Mouse (Mus musculus) embryonic fibroblast, embryonic 13.5 days (primary cell): Measurements from ENCODE around the gene Sept12. TPM values are rescaled to one million over a fixed set of nuclear protein-coding genes. Genes with fewer than 3 reads are reported as not detected.

Source experiments
- H3K27ac ChIP-seq: 2 replicates; pipeline ENCODE4 v1.5.1; 2012; ENCODE audit warnings: low read length, control low read depth, inconsistent platforms; ENCODE audit not compliant: insufficient read depth
- H3K4me1 ChIP-seq: 2 replicates; pipeline ENCODE4 v1.6.1; 2011; ENCODE audit warnings: low read length; ENCODE audit not compliant: control insufficient read depth, insufficient read depth
- H3K4me3 ChIP-seq: 2 replicates; pipeline ENCODE4 v1.5.1; 2011; ENCODE audit warnings: mild to moderate bottlenecking, control low read depth, low read length; ENCODE audit not compliant: insufficient read depth
- CTCF ChIP-seq: IDR thresholded peaks from 2 replicates; pipeline ENCODE4 v1.5.1; 2011; ENCODE audit warnings: mild to moderate bottlenecking, control low read depth, low read length, moderate library complexity, borderline replicate concordance; ENCODE audit not compliant: insufficient read depth
- POLR2A ChIP-seq: IDR thresholded peaks from 2 replicates; pipeline ENCODE4 v1.6.1; 2011; ENCODE audit warnings: low read depth, mild to moderate bottlenecking, control low read depth, low read length, moderate library complexity
- polyA plus RNA-seq: library from polyadenylated mRNA; stranded (reverse); fragments of >200 nt; gene quantifications from 2 replicates; pipeline ENCODE4 v1.2.4, GENCODE M21; 2011; ENCODE audit warnings: low read depth; ENCODE audit not compliant: missing spikeins, insufficient read length

The Sept12 gene
- polyA plus RNA-seq, 1 experiment: not detected

DNA sequence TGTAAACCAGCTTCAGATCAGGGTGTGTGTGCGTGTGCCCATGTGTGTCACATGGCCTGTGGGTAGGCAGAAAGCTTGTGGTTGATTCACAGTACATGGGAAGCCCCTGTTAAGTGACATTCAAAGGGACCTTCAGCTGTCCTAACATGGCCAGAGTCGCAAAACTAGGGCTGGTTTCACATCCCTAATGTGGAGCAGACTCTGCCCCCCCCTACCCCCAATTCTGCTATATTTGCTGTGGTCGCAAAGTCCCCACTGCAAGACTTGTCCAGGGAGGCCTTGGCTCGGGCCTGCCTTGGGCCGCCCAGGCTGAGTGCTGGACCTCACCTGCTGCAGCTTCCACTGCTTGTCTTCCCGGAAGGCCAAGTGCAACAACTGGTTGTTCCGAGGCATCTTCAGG is 13.6 kb upstream of the Sept12 start:
- H3K4me1 ChIP-seq: no peaks in the 10 kb centered on the region
- no peak overlapping the region for H3K27ac ChIP-seq
- TF ChIP-seq POLR2A: no peak
- no peak for TF ChIP-seq CTCF
- H3K4me3 ChIP-seq: no peak overlapping the region

DNA sequence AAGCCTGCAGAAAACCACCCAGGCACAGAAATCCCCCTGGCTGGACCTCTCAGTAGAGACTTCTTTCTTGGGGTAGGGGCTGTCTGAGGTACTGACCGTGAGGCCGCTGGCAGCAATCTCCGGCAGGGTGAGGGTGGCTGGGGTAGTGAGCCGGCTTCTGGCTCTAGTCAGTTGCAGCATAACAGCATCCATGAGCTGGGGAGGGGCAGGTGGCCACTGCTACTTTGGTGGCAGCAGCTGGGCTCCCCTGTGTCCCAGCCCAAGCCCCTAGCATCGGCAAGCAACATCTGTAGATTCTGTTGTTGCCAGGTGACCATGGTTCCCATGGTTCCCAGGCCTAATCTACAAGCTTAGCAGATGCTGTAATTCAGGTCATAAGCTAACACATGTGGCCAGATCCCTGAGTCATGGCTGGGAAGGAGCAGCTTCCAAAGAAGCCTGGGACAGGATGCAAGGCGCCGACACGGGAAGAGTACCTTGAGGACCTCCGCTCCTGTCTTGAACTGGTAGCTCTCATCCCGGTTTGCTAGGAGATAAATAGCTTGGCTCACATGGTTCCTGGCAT is 12.8 kb upstream of the Sept12 start:
- no peak overlapping the region for H3K4me3 ChIP-seq
- H3K27ac ChIP-seq: no peak overlapping the region
- TF ChIP-seq CTCF: no peak
- H3K4me1 ChIP-seq: no peaks in the 10 kb centered on the region

- TF ChIP-seq CTCF (no peak), POLR2A (no peak)
- H3K27ac ChIP-seq: no peak overlapping the region
- no peak overlapping the region for H3K4me3 ChIP-seq
- no peaks in the 10 kb centered on the region for H3K4me1 ChIP-seq
These were observed 10.4 kb upstream of the Sept12 start for GRCm38 (mm10) chr16:5008076-5008475.

DNA sequence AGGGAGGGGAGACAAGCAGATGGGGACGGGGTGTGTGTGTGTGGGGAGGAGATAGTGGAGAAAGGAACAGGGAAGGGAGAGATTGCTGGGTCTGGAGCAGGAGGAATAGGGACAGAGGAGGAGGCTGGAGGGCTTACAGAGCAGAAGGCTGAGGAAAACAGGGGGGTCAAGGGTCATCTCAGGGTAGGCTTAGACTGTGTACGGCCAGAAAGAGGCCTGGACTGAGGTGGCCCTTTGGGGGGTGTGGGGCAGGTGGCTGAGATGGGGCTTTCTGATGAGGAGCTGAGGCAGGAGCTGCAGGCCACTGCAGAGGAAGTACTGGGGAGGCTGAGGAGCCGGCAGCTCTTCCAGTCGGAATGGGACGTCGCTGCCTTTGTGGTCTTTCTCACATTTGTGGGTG is 9.8 kb upstream of the Sept12 start:
- no peak overlapping the region for H3K27ac ChIP-seq
- H3K4me1 ChIP-seq: no peaks in the 10 kb centered on the region
- no peak overlapping the region for H3K4me3 ChIP-seq
- TF ChIP-seq CTCF (no peak), POLR2A (no peak)

GRCm38 (mm10) chr16:5007067-5007466 is 9.4 kb upstream of the Sept12 start, which contains the start of gene Smim22:
TSS of gene Smim22 (plus strand) at chr16:5007288.
- TF ChIP-seq POLR2A (no peak), CTCF (no peak)
- Histone ChIP-seq H3K27ac (no peak within 1 kb of the TSS), H3K4me3 (no peak within 1 kb of the TSS), H3K4me1 (no peaks in the 10 kb centered on the region)

DNA sequence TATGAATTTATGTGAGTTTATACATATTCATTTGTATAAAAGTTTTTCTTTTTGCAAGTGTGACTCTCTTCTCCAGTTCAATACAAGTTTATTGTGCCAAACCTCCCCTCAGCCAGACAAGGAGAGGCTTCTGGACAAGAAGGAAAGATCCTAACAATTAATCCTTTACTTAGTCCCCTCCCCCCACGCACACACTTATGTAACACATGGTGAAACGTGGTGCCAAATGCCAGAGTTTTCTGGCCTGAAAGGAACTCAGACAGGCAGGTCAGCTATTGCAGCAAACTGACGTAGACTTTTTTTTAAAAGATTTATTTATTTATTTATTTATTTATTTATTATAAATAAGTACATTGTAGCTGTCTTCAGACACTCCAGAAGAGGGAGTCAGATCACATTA is 3.0 kb upstream of the Sept12 start:
- TF ChIP-seq POLR2A (no peak), CTCF (no peak)
- no peaks in the 10 kb centered on the region for H3K4me1 ChIP-seq
- no peak overlapping the region for H3K4me3 ChIP-seq
- no peak overlapping the region for H3K27ac ChIP-seq

- Histone ChIP-seq H3K4me1 (no peaks in the 10 kb centered on the region), H3K27ac (no peak overlapping the region), H3K4me3 (no peak overlapping the region)
- TF ChIP-seq CTCF (no peak), POLR2A (no peak)
These were observed 1.3 kb upstream of the Sept12 start for GRCm38 (mm10) chr16:4998984-4999383.

- Histone ChIP-seq H3K4me1 (no peaks in the 10 kb centered on the region), H3K4me3 (no peak overlapping the region), H3K27ac (no peak overlapping the region)
- TF ChIP-seq POLR2A: no peak
- no peak for TF ChIP-seq CTCF
These were observed 4.4 kb downstream of the Sept12 start for GRCm38 (mm10) chr16:4993276-4993675.

GRCm38 (mm10) chr16:4984717-4985116 is 12.9 kb downstream of the Sept12 start:
- Histone ChIP-seq H3K4me3 (no peak overlapping the region), H3K27ac (no peak overlapping the region), H3K4me1 (no peaks in the 10 kb centered on the region)
- TF ChIP-seq POLR2A: no peak

GRCm38 (mm10) chr16:4979755-4980380 is 17.8 kb downstream of the Sept12 start:
- Histone ChIP-seq H3K4me1 (no peaks in the 10 kb centered on the region), H3K27ac (no peak overlapping the region)
- TF ChIP-seq POLR2A (no peak), CTCF (0 out of 2 replicates have a peak, but pooled peaks have one; percentile 14)

More at GRCm38 (mm10) chr16:4979755-4980380, 17.8 kb downstream of the Sept12 start:
- no peak overlapping the region for H3K4me3 ChIP-seq
